Mouse (Mus musculus): Measurements from ENCODE around the gene Fbf1.

GRCm38 (mm10) chr11:116131349-116132170, 36.4 kb downstream of the Fbf1 start:
- no peak for TF ChIP-seq CTCF (IDR thresholded peaks at IDR 0.05; ENCODE audit: control insufficient read depth, insufficient read depth, insufficient replicate concordance, low read depth, low read length)
- TF ChIP-seq POLR2A (IDR thresholded peaks at IDR 0.05; ENCODE audit: control insufficient read depth, low read depth, low read length) = no peak
